Mouse (Mus musculus): ENCODE measurements at regions not wholly inside any gene's neighbourhood (a gene's known extent, or its start where the extent isn't known, plus 50 kb on each side); places are given as distances from the start of the nearest gene placed in this dataset.

- intact Hi-C loops (cut with DNase I) = no loop called here
- no peak overlapping the region for H3K27ac ChIP-seq
- DNase-seq = no peak
- no peaks in the 10 kb centered on the region for H3K36me3 ChIP-seq (ENCODE audit: control insufficient read depth, insufficient read depth, low read length)
- H3K79me2 ChIP-seq (replicated peaks; ENCODE audit: control insufficient read depth, insufficient read depth, low read length) = no peaks in the 10 kb centered on the region
- H3K27me3 ChIP-seq (ENCODE audit: control insufficient read depth, insufficient read depth, low read length) = no peaks in the 10 kb centered on the region
- H3K4me1 ChIP-seq (ENCODE audit: control insufficient read depth, insufficient read depth, low read length) = no peaks in the 10 kb centered on the region
- TF ChIP-seq POLR2A (IDR thresholded peaks at IDR 0.05; ENCODE audit: insufficient read depth, low read depth, low read length) (no peak), EP300 (IDR thresholded peaks at IDR 0.05; ENCODE audit: insufficient read depth, low read depth, low read length) (no peak), CTCF (IDR thresholded peaks at IDR 0.05) (no peak)
- no peak overlapping the region for H3K4me3 ChIP-seq
- no peak overlapping the region for H3K9ac ChIP-seq (ENCODE audit: low read depth, low read length)
Measured at GRCm38 (mm10) chr1:4582534-4582933, 225.2 kb upstream of the Gm37988 start.

GRCm38 (mm10) chr1:4597856-4598255 is 209.8 kb upstream of the Gm37988 start:
- Histone ChIP-seq H3K27ac (no peak overlapping the region), H3K79me2 (replicated peaks; ENCODE audit: control insufficient read depth, insufficient read depth, low read length) (no peaks in the 10 kb centered on the region), H3K27me3 (ENCODE audit: control insufficient read depth, insufficient read depth, low read length) (no peaks in the 10 kb centered on the region), H3K4me3 (no peak overlapping the region), H3K4me1 (ENCODE audit: control insufficient read depth, insufficient read depth, low read length) (no peaks in the 10 kb centered on the region; the same call in 1 of the 2 replicates), H3K36me3 (ENCODE audit: control insufficient read depth, insufficient read depth, low read length) (no peaks in the 10 kb centered on the region), H3K9ac (ENCODE audit: low read depth, low read length) (no peak overlapping the region)
- TF ChIP-seq EP300 (IDR thresholded peaks at IDR 0.05; ENCODE audit: insufficient read depth, low read depth, low read length) = no peak
- TF ChIP-seq CTCF (IDR thresholded peaks at IDR 0.05) = no peak
- TF ChIP-seq POLR2A (IDR thresholded peaks at IDR 0.05; ENCODE audit: insufficient read depth, low read depth, low read length) = no peak
- no peak for DNase-seq
- 85% methylated on average over 3 of the region's 3 CpGs for WGBS
- intact Hi-C loops (cut with DNase I) = no loop called here

- intact Hi-C loops (cut with DNase I) = no loop called here
- DNase-seq = no peak
- no peaks in the 10 kb centered on the region for H3K36me3 ChIP-seq (ENCODE audit: control insufficient read depth, insufficient read depth, low read length)
- no peak overlapping the region for H3K9ac ChIP-seq (ENCODE audit: low read depth, low read length)
- no peak for TF ChIP-seq POLR2A (IDR thresholded peaks at IDR 0.05; ENCODE audit: insufficient read depth, low read depth, low read length)
- no peak for TF ChIP-seq EP300 (IDR thresholded peaks at IDR 0.05; ENCODE audit: insufficient read depth, low read depth, low read length)
- no peak for TF ChIP-seq CTCF (IDR thresholded peaks at IDR 0.05)
- H3K27me3 ChIP-seq (ENCODE audit: control insufficient read depth, insufficient read depth, low read length) = no peaks in the 10 kb centered on the region
- H3K27ac ChIP-seq = no peak overlapping the region
- H3K4me3 ChIP-seq = no peak overlapping the region
- no peaks in the 10 kb centered on the region; the same call in 1 of the 2 replicates for H3K4me1 ChIP-seq (ENCODE audit: control insufficient read depth, insufficient read depth, low read length)
- H3K79me2 ChIP-seq (replicated peaks; ENCODE audit: control insufficient read depth, insufficient read depth, low read length) = no peaks in the 10 kb centered on the region
- WGBS = 58% methylated on average over 3 of the region's 3 CpGs
Measured at GRCm38 (mm10) chr1:4598425-4598824, 209.3 kb upstream of the Gm37988 start.

GRCm38 (mm10) chr1:4602386-4602785 is 205.3 kb upstream of the Gm37988 start:
- 0 out of 2 replicates have a peak, but pooled peaks have one; percentile 40 for TF ChIP-seq EP300 (IDR thresholded peaks at IDR 0.05; ENCODE audit: insufficient read depth, low read depth, low read length)
- TF ChIP-seq POLR2A (IDR thresholded peaks at IDR 0.05; ENCODE audit: insufficient read depth, low read depth, low read length) = no peak
- H3K79me2 ChIP-seq (replicated peaks; ENCODE audit: control insufficient read depth, insufficient read depth, low read length) = no peaks in the 10 kb centered on the region
- no peaks in the 10 kb centered on the region; the same call in 1 of the 2 replicates for H3K4me1 ChIP-seq (ENCODE audit: control insufficient read depth, insufficient read depth, low read length)
- H3K27me3 ChIP-seq (ENCODE audit: control insufficient read depth, insufficient read depth, low read length) = no peaks in the 10 kb centered on the region
- H3K4me3 ChIP-seq = no peak overlapping the region
- WGBS = 22% methylated on average over 3 of the region's 3 CpGs
- no peaks in the 10 kb centered on the region for H3K36me3 ChIP-seq (ENCODE audit: control insufficient read depth, insufficient read depth, low read length)
- DNase-seq = peak in 1 of 2 experiments; percentile 20
- intact Hi-C loops (cut with DNase I) = no loop called here
- no peak overlapping the region for H3K27ac ChIP-seq
- H3K9ac ChIP-seq (ENCODE audit: low read depth, low read length) = no peak overlapping the region

- intact Hi-C loops (cut with DNase I) = no loop called here
- 68% methylated on average over 2 of the region's 2 CpGs for WGBS
- Histone ChIP-seq H3K27me3 (ENCODE audit: control insufficient read depth, insufficient read depth, low read length) (no peaks in the 10 kb centered on the region), H3K4me3 (no peak overlapping the region), H3K79me2 (replicated peaks; ENCODE audit: control insufficient read depth, insufficient read depth, low read length) (no peaks in the 10 kb centered on the region), H3K9ac (ENCODE audit: low read depth, low read length) (no peak overlapping the region), H3K27ac (no peak overlapping the region), H3K4me1 (ENCODE audit: control insufficient read depth, insufficient read depth, low read length) (no peaks in the 10 kb centered on the region), H3K36me3 (ENCODE audit: control insufficient read depth, insufficient read depth, low read length) (no peaks in the 10 kb centered on the region)
- TF ChIP-seq POLR2A (IDR thresholded peaks at IDR 0.05; ENCODE audit: insufficient read depth, low read depth, low read length) (no peak), CTCF (IDR thresholded peaks at IDR 0.05) (no peak), EP300 (IDR thresholded peaks at IDR 0.05; ENCODE audit: insufficient read depth, low read depth, low read length) (no peak)
- DNase-seq = no peak
Measured at GRCm38 (mm10) chr1:4608824-4609223, 198.9 kb upstream of the Gm37988 start.

- Histone ChIP-seq H3K4me3 (no peak overlapping the region), H3K36me3 (ENCODE audit: control insufficient read depth, insufficient read depth, low read length) (peaks cover 2% of the 10 kb centered on the region), H3K9ac (ENCODE audit: low read depth, low read length) (no peak overlapping the region), H3K79me2 (replicated peaks; ENCODE audit: control insufficient read depth, insufficient read depth, low read length) (no peaks in the 10 kb centered on the region), H3K27ac (no peak overlapping the region), H3K4me1 (ENCODE audit: control insufficient read depth, insufficient read depth, low read length) (peaks cover 3% of the 10 kb centered on the region), H3K27me3 (ENCODE audit: control insufficient read depth, insufficient read depth, low read length) (no peaks in the 10 kb centered on the region)
- WGBS = 31% methylated on average over 4 of the region's 4 CpGs
- intact Hi-C loops (cut with DNase I) = no loop called here
- TF ChIP-seq POLR2A (IDR thresholded peaks at IDR 0.05; ENCODE audit: insufficient read depth, low read depth, low read length) (no peak), CTCF (IDR thresholded peaks at IDR 0.05) (no peak), EP300 (IDR thresholded peaks at IDR 0.05; ENCODE audit: insufficient read depth, low read depth, low read length) (no peak)
- no peak for DNase-seq
Measured at GRCm38 (mm10) chr1:4613305-4613704, 194.4 kb upstream of the Gm37988 start.

All from heart, adult 2 months (tissue).